Mouse (Mus musculus) ES-Bruce4 (cell line): Measurements from ENCODE around the gene Chat. TPM values are rescaled to one million over a fixed set of nuclear protein-coding genes. Genes with fewer than 3 reads are reported as not detected.

Experiments used
- H3K27ac ChIP-seq: 2 replicates; pipeline ENCODE4 v1.5.1; 2012; ENCODE audit warnings: low read length, inconsistent platforms; ENCODE audit not compliant: insufficient read depth
- H3K27me3 ChIP-seq: 2 replicates; pipeline ENCODE4 v1.6.1; 2012; ENCODE audit warnings: mild to moderate bottlenecking, low read length, inconsistent platforms; ENCODE audit not compliant: control insufficient read depth, poor library complexity, insufficient read depth, severe bottlenecking
- H3K36me3 ChIP-seq: 2 replicates; pipeline ENCODE4 v1.6.1; 2012; ENCODE audit warnings: inconsistent platforms, mild to moderate bottlenecking, low read length, moderate library complexity; ENCODE audit not compliant: control insufficient read depth, poor library complexity, insufficient read depth, severe bottlenecking
- H3K4me1 ChIP-seq: one replicate; pipeline ENCODE4 v1.8.1; 2011; ENCODE audit warnings: low read length; ENCODE audit not compliant: control insufficient read depth, insufficient read depth
- H3K4me3 ChIP-seq: 2 replicates; pipeline ENCODE4 v1.5.1; 2011; ENCODE audit warnings: low read depth, mild to moderate bottlenecking, low read length
- H3K9ac ChIP-seq: 2 replicates; pipeline ENCODE4 v1.6.1; 2012; ENCODE audit warnings: low read depth, mild to moderate bottlenecking, inconsistent platforms; ENCODE audit not compliant: poor library complexity, severe bottlenecking
- H3K9me3 ChIP-seq: replicated peaks from 2 replicates; pipeline ENCODE4 v1.6.1; 2012; ENCODE audit warnings: mild to moderate bottlenecking, low read length, inconsistent platforms; ENCODE audit not compliant: control insufficient read depth, poor library complexity, insufficient read depth, severe bottlenecking
- CTCF ChIP-seq: IDR thresholded peaks from one replicate; pipeline ENCODE4 v1.8.1; 2011; ENCODE audit warnings: low read depth, low read length
- EP300 ChIP-seq: IDR thresholded peaks from 2 replicates; pipeline ENCODE4 v1.6.1; 2011; ENCODE audit warnings: low read depth, low read length; ENCODE audit not compliant: insufficient read depth
- POLR2A ChIP-seq: IDR thresholded peaks from one replicate; pipeline ENCODE4 v1.8.1; 2011; ENCODE audit warnings: low read length; ENCODE audit not compliant: insufficient read depth
- polyA plus RNA-seq: library from polyadenylated mRNA; stranded (reverse); fragments of >200 nt; gene quantifications from 2 replicates; pipeline ENCODE4 v1.2.4, GENCODE M21; 2011; ENCODE audit warnings: low read depth; ENCODE audit not compliant: missing spikeins, insufficient read depth, insufficient read length

Chat gene
- polyA plus RNA-seq, 1 experiment: not detected

- H3K27ac ChIP-seq: no peak overlapping the region
- H3K4me3 ChIP-seq: no peak overlapping the region
- no peak for TF ChIP-seq POLR2A
- TF ChIP-seq CTCF: peak; percentile 64
- TF ChIP-seq EP300: no peak
- H3K36me3 ChIP-seq: no peaks in the 10 kb centered on the region
- H3K9ac ChIP-seq: no peak overlapping the region
- H3K27me3 ChIP-seq: no peaks in the 10 kb centered on the region
- no peaks in the 10 kb centered on the region for H3K4me1 ChIP-seq
- no peaks in the 10 kb centered on the region for H3K9me3 ChIP-seq
Measured at GRCm38 (mm10) chr14:32482061-32482460, 16.3 kb upstream of the Chat start.

- H3K9ac ChIP-seq: no peak overlapping the region
- H3K27ac ChIP-seq: no peak overlapping the region
- TF ChIP-seq CTCF (no peak), EP300 (no peak), POLR2A (no peak)
- no peak overlapping the region for H3K4me3 ChIP-seq
- H3K9me3 ChIP-seq: no peaks in the 10 kb centered on the region
- no peaks in the 10 kb centered on the region for H3K36me3 ChIP-seq
- H3K27me3 ChIP-seq: no peaks in the 10 kb centered on the region
- no peaks in the 10 kb centered on the region for H3K4me1 ChIP-seq
Measured at GRCm38 (mm10) chr14:32477581-32477980, 11.8 kb upstream of the Chat start.

- no peak for TF ChIP-seq EP300
- no peak for TF ChIP-seq POLR2A
- no peak for TF ChIP-seq CTCF
- Histone ChIP-seq H3K9ac (no peak overlapping the region), H3K4me3 (no peak overlapping the region), H3K9me3 (no peaks in the 10 kb centered on the region), H3K27me3 (no peaks in the 10 kb centered on the region), H3K4me1 (no peaks in the 10 kb centered on the region), H3K27ac (no peak overlapping the region), H3K36me3 (no peaks in the 10 kb centered on the region)
Measured at GRCm38 (mm10) chr14:32476559-32476958, 10.8 kb upstream of the Chat start.

GRCm38 (mm10) chr14:32472996-32473395, 7.2 kb upstream of the Chat start:
- TF ChIP-seq EP300 (no peak), POLR2A (no peak), CTCF (peak; percentile 82)
- Histone ChIP-seq H3K27ac (no peak overlapping the region), H3K9me3 (no peaks in the 10 kb centered on the region)

GRCm38 (mm10) chr14:32467606-32468005, 1.8 kb upstream of the Chat start:
- Histone ChIP-seq H3K36me3 (no peaks in the 10 kb centered on the region), H3K9me3 (no peaks in the 10 kb centered on the region), H3K9ac (no peak overlapping the region), H3K27me3 (peaks cover 8% of the 10 kb centered on the region), H3K4me3 (no peak overlapping the region), H3K27ac (no peak overlapping the region), H3K4me1 (peaks cover 3% of the 10 kb centered on the region)
- no peak for TF ChIP-seq EP300
- no peak for TF ChIP-seq CTCF
- no peak for TF ChIP-seq POLR2A

More at GRCm38 (mm10) chr14:32472996-32473395, 7.2 kb upstream of the Chat start:
- no peak overlapping the region for H3K4me3 ChIP-seq
- H3K9ac ChIP-seq: no peak overlapping the region
- no peaks in the 10 kb centered on the region for H3K36me3 ChIP-seq
- H3K27me3 ChIP-seq: no peaks in the 10 kb centered on the region
- no peaks in the 10 kb centered on the region for H3K4me1 ChIP-seq

GRCm38 (mm10) chr14:32465506-32465870, 301 bp downstream of the Chat start:
- no peaks in the 10 kb centered on the region for H3K36me3 ChIP-seq
- TF ChIP-seq CTCF: no peak
- TF ChIP-seq EP300: no peak
- TF ChIP-seq POLR2A: no peak
- no peak overlapping the region for H3K27ac ChIP-seq
- peaks cover 3% of the 10 kb centered on the region for H3K4me1 ChIP-seq
- peak overlapping the region; percentile 37 for H3K4me3 ChIP-seq
- peaks cover 14% of the 10 kb centered on the region for H3K27me3 ChIP-seq
- peak overlapping the region; percentile 73; the same call in 1 of the 2 replicates for H3K9ac ChIP-seq
- no peaks in the 10 kb centered on the region for H3K9me3 ChIP-seq
